Mouse (Mus musculus) spleen, embryonic (tissue): Measurements from ENCODE around the gene Cops2.

Source experiments
- CTCF ChIA-PET: fragments of 350-600 bp; sonication (Branson Sonifier 250); formaldehyde crosslinking; loops from one replicate; lab custom pipeline; 2022; lab: Charles Lee

Cops2 gene

DNA sequence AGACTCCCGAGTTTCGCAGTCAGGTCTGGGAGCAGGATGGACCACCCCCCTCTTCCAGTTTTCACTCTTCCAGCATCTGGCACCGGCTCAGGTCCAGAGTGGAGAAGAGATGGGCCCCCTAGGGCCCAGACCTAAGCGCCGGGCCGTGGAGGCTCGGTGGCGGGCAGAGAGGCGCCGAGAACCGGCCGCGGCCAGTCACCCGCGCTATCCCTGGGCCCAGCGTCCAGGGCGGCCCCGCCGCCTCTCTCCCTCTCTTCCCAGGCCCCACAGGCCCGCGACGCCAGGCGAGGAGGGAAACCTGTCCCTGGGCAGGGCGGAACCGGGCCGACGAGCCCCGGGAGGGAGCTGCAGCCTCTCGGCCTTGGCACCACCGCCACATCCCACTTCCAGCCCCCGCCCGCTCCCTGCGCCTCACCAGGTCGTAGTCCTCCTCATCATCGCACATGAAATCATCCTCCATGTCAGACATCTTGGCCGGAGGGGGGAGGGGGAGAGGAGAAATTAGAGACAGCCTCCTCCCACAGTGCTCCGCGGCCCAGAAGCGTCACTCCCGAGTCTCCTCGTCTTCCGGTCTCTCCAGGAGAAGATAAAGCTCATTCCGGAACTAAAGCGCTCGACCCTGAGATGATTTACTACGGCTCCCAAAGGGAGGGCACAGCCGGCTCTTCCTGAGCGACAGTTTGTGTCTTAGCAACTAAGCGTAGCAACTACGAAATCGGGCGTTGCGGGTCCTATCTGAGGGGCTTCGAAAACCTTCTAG is at the start of gene Cops2, which contains the start of gene Galk2:
Gene Cops2 (minus strand): TSS at position 619 of the 760 bp plus-strand sequence.
Gene Galk2 (plus strand): TSS at position 589 of the 760 bp plus-strand sequence.
- CTCF ChIA-PET = no interaction called here

DNA sequence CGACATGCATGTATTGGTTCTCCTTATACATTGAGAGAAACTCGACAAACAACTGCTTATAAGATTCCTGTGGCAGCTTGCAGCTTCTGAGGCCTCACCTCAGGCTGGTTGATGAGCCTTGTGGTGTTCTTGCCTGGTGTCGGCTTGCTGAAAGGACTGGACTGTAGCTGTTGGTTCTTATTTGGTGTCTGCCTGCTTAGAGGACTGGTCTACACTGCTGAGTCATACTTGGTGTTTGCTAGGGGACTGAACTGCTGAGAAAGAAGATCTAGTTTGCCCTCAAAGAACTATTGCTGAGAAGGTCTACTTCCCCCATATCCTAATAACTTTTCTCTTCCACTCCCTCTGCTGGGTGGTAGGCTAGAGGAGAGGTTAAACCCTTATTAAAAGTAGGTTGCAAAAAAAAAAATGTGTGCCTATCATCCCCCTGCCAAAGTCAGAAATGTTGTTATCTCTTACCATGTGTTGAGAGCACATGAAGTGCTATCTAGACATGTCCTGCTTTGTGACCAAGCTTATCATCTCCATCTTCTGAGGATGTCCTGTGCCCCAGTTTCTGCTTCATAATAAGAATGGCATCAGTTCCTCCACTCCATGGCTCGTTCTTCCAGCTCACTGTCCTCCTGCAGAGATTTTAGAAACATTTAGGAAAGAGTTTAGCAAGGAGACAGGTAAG is 48.8 kb upstream of the Cops2 start:
- CTCF ChIA-PET = no interaction called here

DNA sequence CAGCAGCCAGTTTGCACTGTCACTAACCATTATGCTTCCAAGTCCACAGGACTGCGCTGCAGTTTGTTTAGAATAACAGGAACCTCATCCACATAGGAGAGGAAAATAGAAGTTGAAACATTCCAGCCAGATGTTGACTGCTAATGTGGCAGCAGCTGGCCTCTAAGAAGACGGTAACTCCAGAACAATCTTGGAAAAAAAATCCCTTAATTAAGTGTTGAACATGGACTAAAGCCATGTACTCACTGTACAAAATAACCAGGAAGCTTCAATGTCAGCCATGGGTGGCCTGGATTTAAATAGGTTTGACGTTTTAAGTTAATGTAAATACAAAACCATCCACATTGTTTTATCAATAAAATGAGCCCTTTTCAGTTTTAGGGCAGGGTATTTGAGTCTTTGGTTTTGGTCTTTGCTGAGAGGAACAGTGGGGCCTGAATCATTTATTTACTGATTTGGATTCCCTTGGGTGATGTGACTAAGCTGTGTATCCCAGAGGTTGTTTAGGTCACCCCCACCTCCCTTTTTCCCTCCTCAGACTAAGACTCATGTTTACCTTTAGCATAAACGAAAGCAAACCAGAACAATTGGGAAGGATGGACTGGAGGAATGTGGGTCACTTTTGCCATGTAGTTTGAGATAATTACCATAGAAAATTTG is 47.6 kb upstream of the Cops2 start:
- CTCF ChIA-PET = interaction anchor here (0.6 kb wide), 1 partner anchor 593 kb away, joined by 7 read pairs; no protein-coding TSS in a partner anchor

DNA sequence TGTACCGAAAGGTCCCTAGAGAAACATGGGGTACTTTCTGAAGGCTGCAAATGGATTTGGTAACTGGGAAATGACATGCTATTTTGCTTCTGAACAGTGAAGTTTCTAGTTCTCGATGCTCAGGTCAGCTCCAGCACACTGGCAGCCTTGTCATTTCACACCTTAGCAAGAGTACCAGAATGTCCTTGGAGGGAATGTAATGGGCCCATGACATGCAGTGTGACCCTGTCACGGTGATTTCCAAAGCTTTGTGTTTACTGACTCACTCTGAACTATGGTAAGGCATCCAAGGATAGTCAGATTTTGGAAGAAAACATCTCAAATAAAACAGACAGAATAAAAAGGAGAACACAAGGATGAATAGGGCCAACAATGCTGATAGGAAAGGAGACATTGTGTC is 42.5 kb upstream of the Cops2 start:
- CTCF ChIA-PET = no interaction called here

DNA sequence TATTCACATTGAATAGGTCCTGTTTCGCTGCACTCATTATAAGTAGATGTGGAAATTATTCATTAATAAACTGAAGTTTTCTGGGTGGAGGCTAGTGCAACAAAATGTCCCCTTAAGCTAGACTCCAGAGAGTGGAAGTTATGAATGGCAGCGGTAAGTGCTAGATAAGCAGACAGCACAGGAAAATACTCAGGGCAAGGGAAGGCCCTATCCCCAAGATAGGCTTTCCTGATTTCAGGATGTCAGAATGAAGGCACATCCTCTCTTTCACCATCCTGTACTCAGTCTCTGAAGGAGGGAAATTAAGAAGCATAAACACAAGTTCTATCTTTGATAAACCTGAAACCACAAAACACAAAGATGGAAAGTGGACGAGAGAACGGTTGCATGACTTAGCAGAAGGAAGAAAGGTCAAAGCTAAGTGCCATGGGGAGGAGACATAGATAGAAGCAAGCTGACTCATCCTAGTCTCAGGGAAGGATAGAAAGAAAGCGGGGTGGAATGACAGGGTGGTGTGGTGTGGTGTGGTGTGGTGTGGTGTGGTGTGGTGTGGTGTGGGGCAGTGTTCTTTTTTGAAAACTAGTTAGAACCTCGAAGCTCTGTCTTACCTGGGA is 42.0 kb upstream of the Cops2 start:
- CTCF ChIA-PET = no interaction called here

DNA sequence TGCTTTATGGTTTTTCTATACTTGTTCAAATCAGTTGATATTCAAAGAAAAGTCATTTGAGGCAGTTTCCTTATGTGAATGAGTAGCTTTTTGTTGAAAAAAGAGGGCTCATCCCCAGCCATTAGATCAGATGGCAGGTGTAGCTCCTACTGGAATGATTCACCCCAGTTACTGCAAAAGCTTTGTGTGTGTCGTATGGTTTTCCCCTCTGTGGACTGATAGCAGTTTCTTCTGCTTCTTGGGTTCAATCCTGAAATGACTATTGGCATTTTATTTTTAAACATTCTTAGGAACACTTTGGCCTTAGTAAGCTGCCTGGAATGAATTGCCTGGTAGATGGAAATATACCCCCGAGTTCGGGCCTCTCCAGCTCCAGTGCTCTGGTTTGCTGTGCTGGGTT is 37.4 kb upstream of the Cops2 start:
- CTCF ChIA-PET = no interaction called here

DNA sequence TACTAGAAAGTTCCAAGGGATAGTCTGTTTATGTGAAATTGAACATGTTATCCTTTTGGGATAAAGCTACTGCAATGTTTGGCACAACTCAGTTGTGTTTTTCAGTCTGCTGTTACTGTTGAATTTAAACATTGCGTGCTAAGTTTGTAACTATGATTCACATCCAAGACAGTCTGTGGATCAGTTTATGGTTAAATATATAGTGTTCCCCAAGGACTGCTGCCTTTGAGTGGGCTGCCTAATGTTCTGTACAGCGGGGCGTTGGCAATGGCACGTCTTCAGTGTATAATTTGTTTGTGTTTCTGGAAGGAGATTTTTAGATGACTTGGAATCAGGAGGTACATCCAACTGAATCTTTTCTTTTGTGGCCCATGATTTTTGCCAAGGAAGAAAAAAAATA is 36.2 kb upstream of the Cops2 start:
- CTCF ChIA-PET = no interaction called here

DNA sequence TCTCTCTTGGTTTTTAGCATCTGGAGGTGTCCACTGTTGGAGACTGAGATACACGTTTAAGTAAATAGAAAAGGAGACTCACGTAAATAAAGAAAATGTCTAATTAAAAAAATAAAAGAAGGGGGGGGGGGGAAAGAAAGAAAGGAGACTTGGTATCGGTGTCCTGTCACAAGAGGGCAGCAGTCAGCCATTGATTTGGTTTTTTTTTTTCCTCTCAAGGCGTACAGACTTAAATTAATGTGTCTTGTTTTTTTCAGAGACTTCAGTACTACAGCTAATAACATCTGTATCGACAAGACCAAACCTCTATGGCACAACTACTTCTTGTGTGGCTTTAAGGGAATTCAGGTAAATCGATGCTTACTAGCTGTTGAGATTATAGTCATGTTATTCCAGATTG is 34.2 kb upstream of the Cops2 start:
- CTCF ChIA-PET = no interaction called here

DNA sequence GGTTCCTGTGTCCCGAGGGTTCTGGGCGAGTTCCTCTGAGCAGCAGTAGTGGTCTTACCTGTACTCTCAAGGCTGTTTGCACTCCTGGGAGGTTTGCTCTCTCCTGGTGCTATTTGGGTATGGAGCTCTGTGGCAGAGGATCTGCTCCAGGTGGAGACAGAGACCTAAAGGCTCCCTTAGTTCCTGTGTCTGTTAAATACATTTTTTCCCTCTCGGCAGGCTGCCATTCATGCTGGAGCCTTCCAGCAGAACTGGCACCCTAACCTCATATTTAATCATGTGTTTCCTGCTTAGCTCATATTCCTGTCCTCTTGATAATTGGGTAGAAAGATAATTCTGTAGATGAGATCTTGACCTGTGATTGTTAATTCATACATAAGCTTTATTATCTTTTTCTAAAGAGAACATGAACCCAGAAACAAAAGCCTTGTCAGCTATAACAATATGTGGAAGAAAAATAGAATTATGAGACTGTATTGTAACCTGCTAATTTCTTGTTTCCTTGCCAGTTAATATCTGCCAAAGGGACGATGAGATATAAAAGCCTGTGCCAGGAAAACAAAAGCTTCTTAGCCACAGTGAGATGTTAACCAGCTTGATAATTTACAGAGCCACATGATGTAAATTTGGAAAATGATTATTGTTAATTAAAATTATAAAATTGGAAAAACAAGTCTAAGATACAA is 27.1 kb upstream of the Cops2 start:
- CTCF ChIA-PET = interaction anchor here (1.0 kb wide), 1 partner anchor 162 kb away, joined by 7 read pairs; the partner anchor contains the start of gene Shc4

DNA sequence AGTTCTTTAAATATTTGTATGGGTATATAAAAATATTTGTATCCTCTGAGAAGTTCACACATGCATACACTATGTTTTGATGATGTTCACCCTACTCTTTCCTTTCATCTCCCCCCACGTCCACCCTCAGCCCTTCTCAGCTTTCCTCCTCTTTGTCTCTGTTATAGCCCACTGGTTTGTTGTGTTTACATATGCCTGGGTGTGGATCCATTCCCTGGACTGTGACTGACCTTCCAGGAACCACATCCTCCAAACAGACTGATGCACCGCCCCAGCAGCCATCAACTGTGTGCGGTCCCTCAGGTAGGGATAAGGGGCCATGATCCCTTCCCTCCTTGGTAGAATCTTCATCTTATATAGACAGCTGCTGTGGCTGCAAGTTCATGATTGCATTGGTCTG is 11.2 kb upstream of the Cops2 start:
- CTCF ChIA-PET = no interaction called here

DNA sequence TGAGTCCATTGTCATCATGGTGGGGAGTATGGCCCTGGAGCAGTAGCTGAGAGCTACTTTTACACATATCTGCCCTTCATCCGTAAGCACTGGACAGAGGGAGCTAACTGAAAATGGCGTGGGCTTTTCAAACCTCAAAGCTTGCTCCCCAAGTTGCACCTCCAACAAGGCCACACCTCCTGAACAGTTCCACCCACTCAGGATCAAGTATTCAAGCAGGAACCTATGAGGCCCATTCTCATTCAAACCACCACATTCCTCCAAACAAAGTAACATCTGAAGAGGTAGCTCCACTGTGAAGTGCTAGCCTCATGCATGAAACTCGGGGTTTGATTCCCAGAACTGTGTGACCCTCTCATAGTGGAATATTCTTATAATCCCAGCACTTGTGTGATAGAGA is 9.4 kb upstream of the Cops2 start:
- CTCF ChIA-PET = interaction anchor here (0.7 kb wide), 1 partner anchor 115 kb away, joined by 5 read pairs; no protein-coding TSS in a partner anchor

DNA sequence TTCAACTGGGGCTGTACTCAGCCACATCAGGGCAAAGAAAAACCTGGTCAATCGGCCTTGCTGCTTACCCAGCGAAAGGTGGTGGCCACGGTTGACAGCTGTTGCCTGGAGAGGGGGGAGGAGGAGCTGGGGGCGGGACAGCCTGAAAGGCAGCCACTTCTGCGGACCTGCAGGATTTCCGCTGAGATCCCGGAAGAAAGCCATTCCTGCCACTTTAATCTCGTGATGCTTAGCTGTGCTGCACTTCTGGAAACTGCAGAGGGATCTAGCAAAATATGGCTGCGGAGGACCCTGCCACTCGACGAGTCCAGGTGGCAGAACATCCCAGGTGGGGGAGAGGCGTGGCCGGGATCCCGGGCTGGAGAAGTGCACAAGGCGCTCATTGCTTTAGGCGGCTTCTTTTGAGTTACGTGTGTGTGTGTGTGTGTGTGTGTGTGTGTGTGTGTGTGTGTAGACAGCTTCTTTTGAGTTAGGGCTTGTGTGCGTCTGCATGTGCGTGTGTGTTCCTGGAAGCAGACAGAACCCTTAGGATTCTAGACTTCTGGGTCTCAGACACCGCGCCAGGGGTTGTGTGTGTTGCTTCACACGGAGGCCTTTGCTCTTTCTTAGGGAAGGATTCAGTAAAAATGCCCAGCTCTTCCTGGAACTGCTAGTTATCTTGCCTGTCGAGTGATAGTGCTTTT is 7.3 kb upstream of the Cops2 start:
- CTCF ChIA-PET = no interaction called here

DNA sequence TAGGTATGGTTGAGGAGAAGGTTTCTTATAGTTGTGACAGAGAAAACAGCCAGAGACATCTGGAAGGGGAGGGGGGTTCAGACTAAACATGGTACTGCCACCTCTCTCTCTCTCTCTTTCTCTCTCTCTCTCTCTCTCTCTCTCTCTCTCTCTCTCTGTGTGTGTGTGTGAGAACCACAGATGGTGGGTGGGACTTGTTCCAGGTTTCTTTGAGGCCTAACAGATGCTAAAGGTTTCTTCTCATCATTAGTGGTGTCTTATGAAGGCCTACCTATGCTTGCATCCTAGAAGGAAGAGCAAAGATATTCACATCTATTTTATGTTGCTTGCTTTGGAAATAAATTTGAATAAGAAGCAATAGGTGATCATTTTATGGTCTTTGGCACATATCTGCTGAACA is 6.6 kb upstream of the Cops2 start:
- CTCF ChIA-PET = no interaction called here

DNA sequence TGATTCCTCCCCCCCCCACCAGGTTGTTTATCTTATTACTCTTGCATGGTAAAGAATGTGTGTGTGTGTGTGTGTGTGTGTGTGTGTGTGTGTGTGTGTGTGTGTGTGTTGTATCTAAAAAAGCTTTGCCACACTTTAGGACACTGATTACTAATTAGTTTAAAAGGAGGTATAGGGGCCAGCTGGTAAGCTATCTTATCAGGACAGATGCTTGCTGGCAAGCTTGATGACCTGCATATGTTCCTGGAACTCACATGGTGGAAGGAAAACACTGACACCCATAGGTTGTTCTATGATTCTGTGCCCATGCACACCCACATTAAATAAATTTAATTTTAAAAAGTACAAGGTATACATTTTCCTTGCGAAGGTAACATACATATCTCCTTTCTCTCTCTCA is 5.6 kb upstream of the Cops2 start:
- CTCF ChIA-PET = no interaction called here

DNA sequence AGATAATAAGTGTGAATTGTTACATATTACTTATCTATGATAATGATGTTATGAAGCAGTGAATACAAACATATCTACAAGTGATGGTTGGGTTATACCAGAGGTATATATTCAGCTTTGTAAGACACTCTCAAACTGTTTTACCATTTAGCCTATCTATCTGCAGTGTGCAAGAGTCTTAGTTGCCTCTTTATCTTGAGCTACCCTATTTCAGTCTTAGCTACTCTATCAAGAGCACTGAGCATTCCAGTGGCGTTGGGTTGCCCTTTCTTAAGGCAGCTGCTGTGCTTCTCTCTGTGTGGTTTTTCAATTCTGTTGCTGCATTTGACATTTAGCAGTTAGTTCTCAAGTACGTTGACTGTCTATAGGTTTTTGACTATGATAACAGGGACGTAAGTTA is 4.9 kb upstream of the Cops2 start:
- CTCF ChIA-PET = no interaction called here

DNA sequence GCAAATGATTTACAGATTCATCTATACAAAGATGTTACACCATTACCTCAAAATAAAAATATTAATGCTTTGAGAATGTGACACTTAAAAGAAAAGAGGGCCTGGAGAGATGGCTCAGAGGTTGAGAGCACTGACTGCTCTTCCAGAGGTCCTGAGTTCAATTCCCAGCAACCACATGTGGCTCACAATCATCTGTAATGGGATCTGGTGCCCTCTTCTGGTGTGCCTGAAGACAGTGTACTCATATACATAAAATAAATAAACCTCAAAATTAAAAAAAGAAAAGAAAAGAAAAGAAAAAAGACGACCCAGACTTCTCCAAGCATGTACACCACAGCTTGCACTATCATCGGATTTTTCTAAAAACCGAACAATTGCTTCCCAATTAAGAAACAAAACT is 1.2 kb downstream of the Cops2 start:
- CTCF ChIA-PET = interaction anchor here (0.6 kb wide), 1 partner anchor 45 kb away, joined by 12 read pairs; no protein-coding TSS in a partner anchor

DNA sequence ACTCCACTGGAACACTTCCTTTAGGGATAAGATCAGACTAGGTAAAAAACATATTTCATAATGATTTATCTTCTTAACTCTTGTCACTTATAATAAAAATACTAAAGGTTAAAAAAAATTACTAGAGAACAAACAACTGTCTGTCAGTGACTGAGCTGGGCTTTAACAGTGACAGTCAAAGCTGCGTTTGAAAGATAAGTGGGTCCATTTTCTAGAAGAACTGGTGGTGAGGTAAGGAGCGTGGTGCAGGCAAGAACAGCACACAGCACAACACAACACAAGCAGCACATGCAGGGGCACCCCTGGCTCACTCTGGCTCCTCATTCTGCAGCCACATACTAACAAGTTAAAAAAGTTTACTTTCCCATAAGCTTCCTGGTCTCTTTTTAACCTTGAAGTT is 7.7 kb downstream of the Cops2 start:
- CTCF ChIA-PET = interaction anchor here (0.6 kb wide), 1 partner anchor 1183 kb away, joined by 3 read pairs; no protein-coding TSS in a partner anchor

DNA sequence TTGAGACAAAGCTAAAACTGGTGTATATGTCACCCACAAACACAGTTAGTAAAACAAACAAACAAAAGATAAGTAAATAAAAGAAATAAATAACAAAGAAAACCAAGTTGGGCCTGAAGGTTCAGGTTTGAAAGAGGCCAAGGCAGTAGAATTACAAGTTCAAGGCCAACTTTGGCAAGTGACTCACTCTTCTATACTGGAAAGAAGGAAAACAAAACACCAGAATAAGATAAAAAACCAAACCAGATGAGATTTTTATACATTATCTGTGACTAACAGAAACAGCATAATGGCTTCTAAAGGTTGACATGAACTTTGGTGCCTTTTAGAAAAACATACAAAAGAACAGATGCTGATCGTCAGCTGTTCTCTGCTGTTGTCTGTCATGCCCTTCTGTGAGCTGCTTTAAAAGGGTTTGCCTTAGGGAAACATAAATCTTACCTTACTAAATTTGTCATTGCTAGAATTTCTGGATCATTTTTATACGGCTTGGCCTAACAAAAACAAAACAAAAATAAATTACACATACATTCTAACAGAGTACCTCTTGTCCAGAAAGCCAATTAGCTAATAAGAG is 20.1 kb downstream of the Cops2 start:
- CTCF ChIA-PET = interaction anchor here (0.6 kb wide), 1 partner anchor 79 kb away, joined by 7 read pairs; no protein-coding TSS in a partner anchor

DNA sequence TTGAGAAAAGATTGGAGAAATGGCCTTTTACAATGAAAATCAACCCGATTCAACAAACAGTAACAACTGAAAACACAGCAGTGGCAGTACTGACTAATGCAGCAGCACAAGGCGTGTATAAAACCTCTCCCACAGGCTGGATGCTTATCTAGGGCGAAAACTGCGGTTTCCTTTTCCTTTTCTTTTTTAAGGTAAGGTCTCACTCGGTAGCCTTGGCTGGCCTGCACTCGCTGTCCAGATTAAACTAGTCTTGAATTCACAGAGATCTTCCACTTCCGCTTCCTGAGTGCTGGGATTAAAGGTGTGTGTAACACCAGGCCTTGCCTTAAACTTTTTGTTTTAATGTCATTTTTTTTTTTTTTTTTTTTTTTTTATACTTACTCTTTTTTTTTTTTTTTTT is 20.8 kb downstream of the Cops2 start:
- CTCF ChIA-PET = interaction anchor here (0.6 kb wide), 1 partner anchor 79 kb away, joined by 7 read pairs; no protein-coding TSS in a partner anchor

DNA sequence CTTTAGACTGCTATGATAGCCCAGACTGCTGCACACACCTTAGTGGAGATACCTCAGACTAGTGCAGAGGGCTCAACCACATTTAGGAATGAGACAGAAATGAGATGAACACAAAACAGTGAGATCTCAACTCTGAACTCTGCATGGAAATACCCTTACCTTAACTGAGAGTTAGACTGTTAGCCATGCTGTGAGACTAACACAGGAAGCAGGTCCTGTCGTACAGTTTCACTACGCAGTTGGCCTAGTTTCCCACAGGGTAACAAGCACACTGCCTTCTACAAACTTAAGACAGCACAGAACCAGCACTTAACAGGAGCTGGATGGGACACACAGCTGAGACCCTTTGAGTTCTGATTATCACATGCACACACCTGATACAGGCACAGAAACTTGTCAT is 29.0 kb downstream of the Cops2 start:
- CTCF ChIA-PET = no interaction called here
